Mouse (Mus musculus) spleen, adult 2 months (tissue): ENCODE data around the gene Skp1a. TPM values are rescaled to one million over a fixed set of nuclear protein-coding genes. Genes with fewer than 3 reads are reported as not detected.

Experiments used
- DNase-seq, 2 experiments: peaks; one replicate each; pipeline versions ENCODE4 v3.0.0 to v3.0.0-alpha.2; 2012 to 2021; ENCODE audit warnings: low spot score in 2 of 2, low read depth in 1 of 2
- H3K27ac ChIP-seq: fragments of 200-500 bp; 2 replicates; pipeline ENCODE4 v1.5.1; 2012; ENCODE audit warnings: low read length, inconsistent platforms; ENCODE audit not compliant: insufficient read depth
- H3K27me3 ChIP-seq: fragments of 200-500 bp; 2 replicates; pipeline ENCODE4 v1.6.1; 2012; ENCODE audit warnings: mild to moderate bottlenecking, moderate library complexity, low read length, inconsistent platforms; ENCODE audit not compliant: control insufficient read depth, insufficient read depth
- H3K36me3 ChIP-seq: fragments of 200-500 bp; 2 replicates; pipeline ENCODE4 v1.6.1; 2012; ENCODE audit warnings: mild to moderate bottlenecking, low read length, inconsistent platforms; ENCODE audit not compliant: control insufficient read depth, insufficient read depth
- H3K4me1 ChIP-seq: fragments of 200-500 bp; 2 replicates; pipeline ENCODE4 v1.6.1; 2011; ENCODE audit warnings: inconsistent platforms; ENCODE audit not compliant: control insufficient read depth, insufficient read depth, insufficient read length
- H3K4me3 ChIP-seq: fragments of 200-500 bp; 2 replicates; pipeline ENCODE4 v1.5.1; 2011; ENCODE audit warnings: mild to moderate bottlenecking, inconsistent platforms; ENCODE audit not compliant: insufficient read depth, insufficient read length; ENCODE audit errors: extremely low read depth
- CTCF ChIP-seq: fragments of 200-500 bp; IDR thresholded peaks from 2 replicates; pipeline ENCODE4 v1.5.1; 2011; ENCODE audit warnings: mild to moderate bottlenecking, inconsistent platforms; ENCODE audit not compliant: insufficient read depth, insufficient read length, insufficient replicate concordance; ENCODE audit errors: extremely low read depth
- POLR2A ChIP-seq: fragments of 200-500 bp; IDR thresholded peaks from 2 replicates; pipeline ENCODE4 v1.6.1; 2011; ENCODE audit warnings: low read depth, low read length, inconsistent platforms
- WGBS: fragments of 180-500 bp; shearing (Covaris S2); methylation state at CpG from one replicate; pipeline ENCODE4 v1.1.7; 2018; 5-methylcytosine and 5-hydroxymethylcytosine counted together
- polyA plus RNA-seq: library from polyadenylated mRNA; depleted of rRNA; stranded (reverse); fragments of >200 nt; gene quantifications from 2 replicates; pipeline ENCODE4 v1.2.3, GENCODE M21; 2012

Gene Skp1a
- polyA plus RNA-seq, 1 experiment: 6.3 TPM

DNA sequence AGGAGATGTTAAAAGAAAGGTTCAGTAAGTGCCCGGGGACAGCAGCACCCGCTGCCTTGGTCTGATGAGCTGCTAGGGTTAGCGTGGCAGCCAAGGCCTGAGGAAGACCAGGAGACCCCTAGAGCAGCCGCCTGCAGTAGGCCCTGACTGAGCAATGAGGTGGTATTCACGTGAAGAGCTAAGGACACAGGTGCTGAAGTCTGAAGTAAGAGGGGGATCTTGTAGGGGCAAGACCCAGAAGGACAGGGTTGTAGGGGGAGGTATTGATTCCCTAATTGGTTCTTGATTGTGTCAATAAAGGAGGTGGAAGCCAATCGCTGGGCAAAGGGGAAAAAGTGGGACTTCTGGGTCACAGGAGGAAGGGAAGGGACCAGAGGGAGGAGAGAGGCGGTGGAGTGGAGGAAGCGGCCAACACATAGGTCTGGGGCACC lies 45.2 kb downstream of the Skp1a start:
- H3K4me1 ChIP-seq: peaks cover 14% of the 10 kb centered on the region; the same call in 1 of the 2 replicates
- H3K4me3 ChIP-seq: peak overlapping the region; percentile 23; the same call in 1 of the 2 replicates
- peak overlapping the region; percentile 89 for H3K27ac ChIP-seq
- no peaks in the 10 kb centered on the region for H3K27me3 ChIP-seq
- DNase-seq: no peak
- no peak for TF ChIP-seq POLR2A
- TF ChIP-seq CTCF: no peak
- 75% methylated on average over 8 of the region's 8 CpGs for WGBS
- H3K36me3 ChIP-seq: no peaks in the 10 kb centered on the region; the same call in 1 of the 2 replicates

DNA sequence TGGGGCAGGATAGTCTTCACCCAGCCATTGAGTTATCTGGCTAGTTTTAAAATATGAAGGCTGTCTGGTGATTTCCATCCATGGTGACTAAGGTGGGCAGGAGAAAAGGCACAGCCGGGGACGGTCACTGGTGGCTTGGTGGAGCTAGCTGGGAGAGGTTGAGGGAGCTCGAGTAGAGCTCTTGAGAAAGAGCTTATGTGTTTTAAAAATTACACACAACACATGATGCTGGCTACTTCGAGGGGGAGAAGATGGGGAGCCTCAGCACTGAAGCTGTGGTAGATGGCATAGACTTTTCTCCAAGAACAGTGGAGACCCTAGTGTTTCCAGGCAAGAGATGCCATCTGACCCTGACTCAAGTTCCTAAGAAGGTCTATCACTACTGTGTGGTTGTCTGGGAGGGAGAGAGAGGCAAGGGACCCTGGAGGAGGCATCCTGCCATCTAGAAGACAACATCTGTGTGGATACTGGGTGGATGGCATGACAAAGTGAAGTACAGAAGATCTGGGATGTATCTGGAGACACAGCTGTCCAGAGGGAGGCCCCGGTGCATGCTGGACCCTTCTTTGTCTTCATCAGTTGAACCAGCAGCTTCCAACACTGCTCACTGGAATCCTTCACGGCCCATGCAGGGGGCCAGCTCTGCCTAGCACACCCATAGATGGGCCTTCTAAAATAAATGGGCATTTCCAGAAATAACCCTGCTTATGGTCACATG lies 45.8 kb downstream of the Skp1a start:
- Histone ChIP-seq H3K27ac (peak overlapping the region; percentile 89), H3K4me1 (peaks cover 15% of the 10 kb centered on the region; the same call in 1 of the 2 replicates), H3K27me3 (peaks cover 3% of the 10 kb centered on the region), H3K36me3 (no peaks in the 10 kb centered on the region; the same call in 1 of the 2 replicates), H3K4me3 (peak overlapping the region; percentile 35)
- no peak for TF ChIP-seq POLR2A
- no peak for TF ChIP-seq CTCF
- 68% methylated on average over 6 of the region's 6 CpGs for WGBS
- no peak for DNase-seq

- TF ChIP-seq POLR2A (no peak), CTCF (no peak)
- WGBS: 86% methylated on average over 3 of the region's 3 CpGs
- H3K27ac ChIP-seq: peak overlapping the region; percentile 89
- peaks cover 12% of the 10 kb centered on the region; the same call in 1 of the 2 replicates for H3K4me1 ChIP-seq
- no peak for DNase-seq
- peaks cover 8% of the 10 kb centered on the region for H3K27me3 ChIP-seq
- peak overlapping the region; percentile 36; the same call in 1 of the 2 replicates for H3K4me3 ChIP-seq
- no peaks in the 10 kb centered on the region; the same call in 1 of the 2 replicates for H3K36me3 ChIP-seq
These were observed 46.4 kb downstream of the Skp1a start for GRCm38 (mm10) chr11:52278164-52278563.

DNA sequence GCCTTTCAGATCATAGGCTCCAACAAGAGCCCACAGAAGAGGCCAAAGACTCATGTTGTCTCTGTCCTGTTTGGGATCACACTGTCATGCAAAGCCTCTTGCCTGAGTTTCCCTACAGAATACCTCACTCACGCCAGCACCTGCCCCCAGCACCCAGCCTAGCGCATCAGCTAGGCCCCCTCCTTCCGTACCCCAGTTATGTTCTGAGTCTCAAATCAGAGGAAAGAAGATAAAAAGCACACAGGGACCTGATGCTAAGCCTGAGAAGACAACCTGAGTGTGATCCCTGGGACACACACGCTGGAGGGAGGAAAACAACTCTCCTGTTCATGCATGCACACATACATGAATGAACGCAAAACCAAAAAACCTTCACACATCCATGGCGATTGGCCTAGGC lies 47.2 kb downstream of the Skp1a start:
- no peak for DNase-seq
- Histone ChIP-seq H3K27me3 (peaks cover 10% of the 10 kb centered on the region), H3K4me3 (peak overlapping the region; percentile 73; the same call in 1 of the 2 replicates), H3K27ac (peak overlapping the region; percentile 92), H3K4me1 (peaks cover 11% of the 10 kb centered on the region; the same call in 1 of the 2 replicates), H3K36me3 (no peaks in the 10 kb centered on the region; the same call in 1 of the 2 replicates)
- TF ChIP-seq CTCF (no peak), POLR2A (no peak)
- WGBS: 81% methylated on average over 6 of the region's 6 CpGs

DNA sequence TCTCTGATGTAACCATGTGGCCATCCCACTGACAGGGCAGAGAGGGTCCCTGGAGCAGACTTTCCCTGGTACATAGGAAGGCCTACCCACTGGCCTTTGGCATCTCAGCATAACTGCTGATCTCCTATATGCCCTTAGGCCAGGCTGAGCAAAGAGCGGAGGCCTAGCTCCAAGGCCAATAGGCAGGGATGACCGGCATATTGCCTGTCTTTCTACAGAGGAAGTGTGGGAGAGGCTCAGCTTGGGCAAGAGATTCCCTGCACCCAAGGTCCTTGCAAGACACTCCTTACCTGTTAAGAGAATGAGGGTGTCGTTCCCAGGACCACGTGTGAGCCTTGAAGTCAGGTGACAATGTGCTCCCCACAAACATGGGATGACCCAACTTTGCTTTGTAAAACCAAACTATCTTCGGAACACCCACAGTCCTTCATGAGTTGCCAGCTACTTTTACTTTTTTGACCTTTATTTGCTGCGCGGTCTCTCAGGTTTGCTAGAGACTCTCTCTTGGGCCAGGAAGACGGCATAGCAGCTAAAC lies 47.9 kb downstream of the Skp1a start:
- H3K4me3 ChIP-seq: peak overlapping the region; percentile 73
- 78% methylated on average over 8 of the region's 8 CpGs for WGBS
- peak overlapping the region; percentile 92 for H3K27ac ChIP-seq
- H3K27me3 ChIP-seq: peaks cover 10% of the 10 kb centered on the region
- H3K4me1 ChIP-seq: peaks cover 10% of the 10 kb centered on the region; the same call in 1 of the 2 replicates
- TF ChIP-seq CTCF: no peak
- TF ChIP-seq POLR2A: no peak; the same call in 1 of the 2 replicates
- no peak for DNase-seq
- H3K36me3 ChIP-seq: no peaks in the 10 kb centered on the region; the same call in 1 of the 2 replicates

- no peak for DNase-seq
- Histone ChIP-seq H3K4me3 (peak overlapping the region; percentile 73), H3K27ac (peak overlapping the region; percentile 92), H3K4me1 (peaks cover 11% of the 10 kb centered on the region; the same call in 1 of the 2 replicates), H3K27me3 (peaks cover 10% of the 10 kb centered on the region), H3K36me3 (no peaks in the 10 kb centered on the region; the same call in 1 of the 2 replicates)
- WGBS: 82% methylated on average over 11 of the region's 11 CpGs
- no peak for TF ChIP-seq CTCF
- TF ChIP-seq POLR2A: no peak
These were observed 49.0 kb downstream of the Skp1a start for GRCm38 (mm10) chr11:52280566-52281455.
